In the genomic region with DNA sequence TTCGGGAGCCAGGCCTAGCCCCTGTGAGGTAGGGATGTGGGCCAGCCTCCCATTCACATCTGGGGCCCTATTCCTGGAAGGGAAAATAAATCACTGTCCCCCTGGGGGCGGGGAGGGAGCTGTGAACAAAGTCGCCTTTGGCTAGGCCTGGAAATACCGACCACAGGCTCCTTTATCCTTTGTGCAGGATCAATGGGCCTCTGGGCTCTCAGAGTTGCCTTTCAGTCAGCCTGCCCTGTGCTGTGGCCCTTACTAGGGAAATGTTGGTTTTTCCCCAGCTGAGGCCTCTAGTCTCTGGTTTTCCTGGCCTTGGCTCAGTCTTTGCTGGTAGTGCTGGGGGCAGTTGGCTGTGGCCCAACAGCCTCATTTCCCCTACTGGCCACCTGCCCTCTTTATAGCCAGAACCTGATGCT, we compare ENCODE assay signal across 10 mouse cellular contexts. TPM values are rescaled to one million over a fixed set of nuclear protein-coding genes. Genes with fewer than 3 reads are reported as not detected.
A peak's percentile ranks its signal among the peaks of the same experiment; 100 is the strongest.
DNase-seq lines count a peak whose midpoint lies in the region; ATAC-seq lines count a peak whose summit lies in the region.
"Had no signal": no experiment of that assay in that cellular context is flagged by ENCODE, and none has a peak within 500 bp of the region (broad histone marks: within the 10 kb centered on the region; RNA-seq: fewer than 3 reads in every experiment).

No protein-coding gene starts in this region.

- intact Hi-C loops in heart, postnatal 25 days (cut with DNase I), result no loop called here

- WGBS in heart, embryonic 11.5 days (ENCODE audit: insufficient replicate concordance), result 66% methylated on average over 4 of the region's 4 CpGs
- WGBS in forebrain, embryonic 15.5 days, result 4% methylated on average over 4 of the region's 4 CpGs
- 7% methylated on average over 4 of the region's 4 CpGs for WGBS in neural tube, embryonic 11.5 days

- H3K4me2 ChIP-seq in heart, embryonic 11.5 days, result peak overlapping the region; percentile 27
- H3K4me2 ChIP-seq in forebrain, embryonic 15.5 days (replicated peaks), result no peak overlapping the region
- H3K4me2 ChIP-seq in neural tube, embryonic 11.5 days (ENCODE audit: low read depth), result peak overlapping the region; percentile 6; the same call in 1 of the 2 replicates
- H3K4me2 ChIP-seq: embryonic facial prominence, embryonic 15.5 days had no signal

- H3K27ac ChIP-seq in heart, embryonic 11.5 days (ENCODE audit: low read depth, low read length), result peak overlapping the region; percentile 29; the same call in 1 of the 2 replicates
- H3K27ac ChIP-seq in forebrain, embryonic 15.5 days (replicated peaks), result 0 out of 2 replicates have a peak overlapping the region, but pooled peaks have one; percentile 4
- H3K27ac ChIP-seq in neural tube, embryonic 11.5 days (ENCODE audit: low read depth, low read length), result peak overlapping the region; percentile 73

- peaks cover 52% of the 10 kb centered on the region for H3K4me1 ChIP-seq in heart, embryonic 11.5 days (ENCODE audit: control insufficient read depth, insufficient read depth, low read length)
- peaks cover 33% of the 10 kb centered on the region for H3K4me1 ChIP-seq in forebrain, embryonic 15.5 days
- peaks cover 39% of the 10 kb centered on the region for H3K4me1 ChIP-seq in neural tube, embryonic 11.5 days (ENCODE audit: control insufficient read depth, insufficient read depth, low read length)

- DNase-seq in heart, postnatal 25 days (ENCODE audit: low spot score), result no peak
- DNase-seq in layer of hippocampus, postnatal 36 days, result peak; percentile 73 to 76
- DNase-seq in neural tube, embryonic 11.5 days (ENCODE audit: low spot score), result peak; percentile 81
- DNase-seq in thymus, postnatal 10 days (ENCODE audit: low spot score in 2 of 2), result no peak
- DNase-seq in adrenal gland, postnatal 10 days, result no peak
- DNase-seq in spleen, postnatal 36 days (ENCODE audit: low spot score in 2 of 2), result no peak

- no peaks in the 10 kb centered on the region for H3K9me3 ChIP-seq in heart, embryonic 11.5 days (replicated peaks; ENCODE audit: control insufficient read depth, low read length)
- no peaks in the 10 kb centered on the region for H3K9me3 ChIP-seq in forebrain, embryonic 15.5 days
- no peaks in the 10 kb centered on the region for H3K9me3 ChIP-seq in neural tube, embryonic 11.5 days (ENCODE audit: control insufficient read depth, low read length)
- H3K9me3 ChIP-seq: embryonic facial prominence, embryonic 15.5 days had no signal

- no peak overlapping the region for H3K9ac ChIP-seq in heart, embryonic 11.5 days (ENCODE audit: low read depth, low read length)
- no peak overlapping the region for H3K9ac ChIP-seq in forebrain, embryonic 15.5 days (replicated peaks)
- H3K9ac ChIP-seq in neural tube, embryonic 11.5 days (ENCODE audit: low read length), result peak overlapping the region; percentile 19; the same call in 1 of the 2 replicates
- H3K9ac ChIP-seq: embryonic facial prominence, embryonic 15.5 days had no signal

- no peak overlapping the region for H3K4me3 ChIP-seq in heart, embryonic 11.5 days (ENCODE audit: low read depth, low read length)
- H3K4me3 ChIP-seq in forebrain, embryonic 15.5 days, result no peak overlapping the region
- no peak overlapping the region for H3K4me3 ChIP-seq in neural tube, embryonic 11.5 days (ENCODE audit: low read depth, low read length)
- H3K4me3 ChIP-seq: embryonic facial prominence, embryonic 15.5 days had no signal

- ATAC-seq in heart, embryonic 11.5 days (replicated peaks; ENCODE audit: insufficient number of reproducible peaks, low FRiP score, low TSS enrichment), result no peak
- no peak for ATAC-seq in forebrain, embryonic 15.5 days (replicated peaks)
- peak; percentile 35 for ATAC-seq in neural tube, embryonic 11.5 days (ENCODE audit: insufficient read depth, low FRiP score, low TSS enrichment)

- H3K27me3 ChIP-seq in heart, embryonic 11.5 days (ENCODE audit: control insufficient read depth, insufficient read depth, low read length), result 0 out of 2 replicates have a peak, but pooled peaks cover 3% of the 10 kb centered on the region
- peaks cover 9% of the 10 kb centered on the region; the same call in 1 of the 2 replicates for H3K27me3 ChIP-seq in forebrain, embryonic 15.5 days
- H3K27me3 ChIP-seq in neural tube, embryonic 11.5 days (ENCODE audit: control insufficient read depth, insufficient read depth, low read length), result peaks cover 4% of the 10 kb centered on the region; the same call in 1 of the 2 replicates
- H3K27me3 ChIP-seq: embryonic facial prominence, embryonic 15.5 days had no signal

- H3K36me3 ChIP-seq in heart, embryonic 11.5 days (ENCODE audit: control insufficient read depth, insufficient read depth, low read length), result peaks cover 5% of the 10 kb centered on the region; the same call in 1 of the 2 replicates
- H3K36me3 ChIP-seq in forebrain, embryonic 15.5 days, result no peaks in the 10 kb centered on the region
- no peaks in the 10 kb centered on the region for H3K36me3 ChIP-seq in neural tube, embryonic 11.5 days (ENCODE audit: control insufficient read depth, insufficient read depth, low read length)

RNA-seq across cellular contexts. Expression of a gene that starts 5.2 kb away (rescaled TPM):
- polyA plus RNA-seq in heart, embryonic 11.5 days (2014; fragmentation: Nextera tagmentation; extraction: Ambion mirVana), result 28.0 and 31.7 TPM in 2 replicates
- 10 to 100 TPM; 18.4 to 19.8 TPM for total RNA-seq in heart, postnatal 25 days (2021)
- 9.4 and 10.1 TPM in 2 replicates for polyA plus RNA-seq in forebrain, embryonic 15.5 days (2015; fragmentation: Nextera tagmentation; extraction: Ambion mirVana)
- 10 to 100 TPM; 20.8 to 29.5 TPM for total RNA-seq in layer of hippocampus, postnatal 36 days (2021)
- polyA plus RNA-seq in neural tube, embryonic 11.5 days (2014; fragmentation: Nextera tagmentation; extraction: Ambion mirVana), result 26.0 and 28.6 TPM in 2 replicates
- total RNA-seq in adrenal gland, postnatal 10 days (2021), result 10 to 100 TPM; 42.5 to 52.7 TPM

RNA-seq across cellular contexts. Expression of a gene that starts 22.0 kb away (rescaled TPM):
- 0.70 and 1.2 TPM in 2 replicates for polyA plus RNA-seq in heart, embryonic 11.5 days (2014; fragmentation: Nextera tagmentation; extraction: Ambion mirVana)
- total RNA-seq in heart, postnatal 25 days (2021), result not detected
- polyA plus RNA-seq in forebrain, embryonic 15.5 days (2015; fragmentation: Nextera tagmentation; extraction: Ambion mirVana), result 1.8 and 1.9 TPM in 2 replicates
- total RNA-seq in layer of hippocampus, postnatal 36 days (2021), result 1 to 10 TPM; 1.2 TPM
- polyA plus RNA-seq in neural tube, embryonic 11.5 days (2014; fragmentation: Nextera tagmentation; extraction: Ambion mirVana), result 0.96 and 0.97 TPM in 2 replicates
- 10 to 100 TPM in 1 of 2 experiments, 1 to 10 TPM in 1; 5.7 to 11.4 TPM for total RNA-seq in adrenal gland, postnatal 10 days (2021)
- total RNA-seq: neutrophil, adult 5-6 weeks had no signal

RNA-seq across cellular contexts. Expression of a gene that starts 27.9 kb away (rescaled TPM):
- polyA plus RNA-seq in heart, embryonic 11.5 days (2014; fragmentation: Nextera tagmentation; extraction: Ambion mirVana), result 5.6 and 6.3 TPM in 2 replicates
- total RNA-seq in heart, postnatal 25 days (2021), result 10 to 100 TPM in 1 of 2 experiments, 1 to 10 TPM in 1; 8.4 to 10.1 TPM
- 23.6 and 24.4 TPM in 2 replicates for polyA plus RNA-seq in forebrain, embryonic 15.5 days (2015; fragmentation: Nextera tagmentation; extraction: Ambion mirVana)
- 10 to 100 TPM; 52.6 to 55.0 TPM for total RNA-seq in layer of hippocampus, postnatal 36 days (2021)
- polyA plus RNA-seq in neural tube, embryonic 11.5 days (2014; fragmentation: Nextera tagmentation; extraction: Ambion mirVana), result 11.6 and 12.1 TPM in 2 replicates
- 10 to 100 TPM; 16.7 to 23.7 TPM for total RNA-seq in adrenal gland, postnatal 10 days (2021)

RNA-seq across cellular contexts. Expression of a gene that starts 37.2 kb away (rescaled TPM):
- polyA plus RNA-seq in heart, embryonic 11.5 days (2014; fragmentation: Nextera tagmentation; extraction: Ambion mirVana), result 14.4 and 15.2 TPM in 2 replicates
- 10 to 100 TPM; 18.8 to 20.3 TPM for total RNA-seq in heart, postnatal 25 days (2021)
- 9.9 and 10.9 TPM in 2 replicates for polyA plus RNA-seq in forebrain, embryonic 15.5 days (2015; fragmentation: Nextera tagmentation; extraction: Ambion mirVana)
- 10 to 100 TPM; 13.9 to 16.0 TPM for total RNA-seq in layer of hippocampus, postnatal 36 days (2021)
- polyA plus RNA-seq in neural tube, embryonic 11.5 days (2014; fragmentation: Nextera tagmentation; extraction: Ambion mirVana), result 7.1 and 8.2 TPM in 2 replicates
- total RNA-seq in adrenal gland, postnatal 10 days (2021), result 10 to 100 TPM in 1 of 2 experiments, 1 to 10 TPM in 1; 9.0 to 15.2 TPM

Comparison
In these comparisons a context has a peak if more than half of its experiments do, and no peak if none do; other contexts are left out.
1. H3K27ac ChIP-seq: peak in every context shown above with its lines; median percentile 73 in neural tube, embryonic 11.5 days; 29 in heart, embryonic 11.5 days; 4 in forebrain, embryonic 15.5 days.
2. DNase-seq: peak in layer of hippocampus, postnatal 36 days (2 of 2) and neural tube, embryonic 11.5 days (single experiment); none in heart, postnatal 25 days (single experiment), thymus, postnatal 10 days (0 of 2), adrenal gland, postnatal 10 days (single experiment) and spleen, postnatal 36 days (0 of 2).